Mouse (Mus musculus) gonadal fat pad, adult 2 months (tissue): ENCODE measurements around the gene Scel. TPM values are rescaled to one million over a fixed set of nuclear protein-coding genes. Genes with fewer than 3 reads are reported as not detected.

ENCODE experiments used
- DNase-seq: peaks from one replicate; pipeline ENCODE4 v3.0.0-alpha.2; 2012; ENCODE audit warnings: low read depth
- polyA plus RNA-seq: library from polyadenylated mRNA; depleted of rRNA; stranded (reverse); fragments of >200 nt; gene quantifications from 2 replicates; pipeline ENCODE4 v1.2.3, GENCODE M21; 2012; rRNA removed

The Scel gene
- polyA plus RNA-seq, 1 experiment = 3.6 TPM

DNA sequence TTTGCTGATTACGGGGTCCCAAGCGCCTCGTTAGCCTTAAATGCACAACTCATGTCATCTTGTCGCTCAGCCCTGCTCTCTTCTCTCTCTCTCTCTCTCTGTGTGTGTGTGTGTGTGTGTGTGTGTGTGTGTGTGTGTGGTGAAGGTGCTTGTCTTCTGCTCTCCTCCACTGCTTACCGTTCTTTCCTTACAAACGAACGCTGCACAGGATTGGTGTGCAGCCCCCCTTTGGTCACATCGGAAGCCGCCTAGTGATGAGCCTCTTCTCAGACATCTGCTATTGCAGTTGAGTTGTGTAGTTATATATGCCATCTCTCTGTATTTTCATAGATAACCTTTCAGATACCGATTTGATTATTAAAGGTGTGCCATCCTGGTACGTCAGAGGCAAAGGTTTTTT is 138.0 kb downstream of the Scel start:
- no peak for DNase-seq

- DNase-seq = no peak
Observed at GRCm38 (mm10) chr14:103651562-103651961, 138.4 kb downstream of the Scel start.

- no peak for DNase-seq
Observed at GRCm38 (mm10) chr14:103652524-103652923, 139.4 kb downstream of the Scel start.

DNA sequence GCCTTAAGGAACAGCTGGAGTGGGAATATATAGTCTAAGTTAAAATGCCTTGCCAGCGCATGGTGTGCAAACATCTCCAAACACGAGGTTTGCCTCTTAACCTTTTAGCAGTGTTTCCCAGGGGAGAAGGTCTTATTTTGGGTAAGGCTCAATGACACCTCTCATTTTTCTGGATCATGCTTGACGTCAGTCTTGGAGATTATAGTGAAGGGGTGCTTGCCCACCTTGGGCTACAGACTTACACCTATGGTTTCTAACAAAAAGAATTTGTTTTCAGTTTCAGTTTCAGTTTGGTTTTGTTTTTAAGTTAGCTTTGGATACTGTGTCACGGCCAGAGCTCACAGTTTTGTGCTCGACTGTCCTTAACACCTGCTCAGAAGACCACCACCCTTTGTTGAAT is 140.7 kb downstream of the Scel start:
- no peak for DNase-seq

- no peak for DNase-seq
Observed at GRCm38 (mm10) chr14:103655448-103655847, 142.3 kb downstream of the Scel start.

DNA sequence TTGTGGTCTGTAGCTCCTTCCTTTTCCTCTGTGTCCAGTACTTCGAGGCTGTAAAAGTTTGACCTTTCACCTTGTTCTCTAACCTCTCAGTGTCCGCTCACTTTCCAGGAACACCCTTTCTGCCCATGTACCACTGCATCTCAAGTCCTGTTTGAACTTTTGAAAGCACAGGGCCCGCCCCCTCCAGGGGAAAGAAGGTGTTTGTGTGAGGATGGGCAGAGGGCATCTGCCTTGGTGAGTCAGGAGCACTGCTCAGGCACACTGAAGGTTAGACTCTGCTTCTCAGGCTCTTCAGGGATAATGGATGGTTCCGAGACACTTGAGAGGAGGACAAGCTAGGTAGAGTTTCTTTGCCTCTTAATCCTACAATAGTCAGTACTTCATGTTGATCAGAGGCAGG is 144.7 kb downstream of the Scel start:
- DNase-seq = no peak

Other genes with a start within 250 kb of the Scel start
- gene Mycbp2, start 166.5 kb upstream of the Scel start, polyA plus RNA-seq = 62.7 and 65.7 TPM in 2 replicates
- gene Slain1, start 136.9 kb downstream of the Scel start, polyA plus RNA-seq = 3.0 and 3.9 TPM in 2 replicates